In genomic region chr10:78334923-78335561, GRCm38 (mm10) we compare ENCODE assay signal across 12 mouse cellular contexts. TPM values are rescaled to one million over a fixed set of nuclear protein-coding genes. Genes with fewer than 3 reads are reported as not detected.
A peak's percentile ranks its signal among the peaks of the same experiment; 100 is the strongest.
DNase-seq lines count a peak whose midpoint lies in the region; ATAC-seq lines count a peak whose summit lies in the region.
"Had no signal": no experiment of that assay in that cellular context is flagged by ENCODE, and none has a peak within 500 bp of the region (broad histone marks: within the 10 kb centered on the region; RNA-seq: fewer than 3 reads in every experiment).

No protein-coding gene starts in this region.

- peak; percentile 19; the same call in 1 of the 2 replicates for ATAC-seq in cerebellum, adult (ENCODE audit: insufficient number of reproducible peaks, low FRiP score, low TSS enrichment)
- ATAC-seq: midbrain, embryonic 15.5 days had no signal

- DNase-seq in cerebellum, adult 11 months = no peak
- DNase-seq in heart, postnatal 10 days = peak; percentile 23 to 40
- no peak for DNase-seq in heart, postnatal 25 days (ENCODE audit: low spot score)
- DNase-seq in A20 (ENCODE audit: low read depth, low spot score) = peak; percentile 25
- peak; percentile 66 for DNase-seq in kidney, adult 9 months
- no peak for DNase-seq in retina, embryonic 14.5 days (ENCODE audit: low spot score)
- DNase-seq in MN1 (ENCODE audit: low spot score) = no peak
- DNase-seq: gastrocnemius, postnatal 14 days; lung, postnatal 10 days; thymus, adult 2 months had no signal

- intact Hi-C loops in heart, postnatal 10 days (cut with DNase I) = no loop called here
- intact Hi-C loops in heart, postnatal 25 days (cut with DNase I) = no loop called here

RNA-seq across cellular contexts. Expression of gene Agpat3, which starts 17.2 kb away (rescaled TPM):
- 100 to 1,000 TPM; 290 to 296 TPM for total RNA-seq in heart, postnatal 10 days (2021)
- total RNA-seq in heart, postnatal 25 days (2021) = 100 to 1,000 TPM; 204 to 227 TPM

Comparison
In these comparisons a context has a peak if more than half of its experiments do, and no peak if none do; other contexts are left out.
1. DNase-seq: peak in heart, postnatal 10 days (2 of 2), A20 (single experiment) and kidney, adult 9 months (single experiment); none in cerebellum, adult 11 months (single experiment), heart, postnatal 25 days (single experiment), retina, embryonic 14.5 days (single experiment) and MN1 (single experiment).